Mouse (Mus musculus) retina, postnatal 7 days (tissue): ENCODE data around the gene Ssx2ip.

Experiments used
- DNase-seq: peaks from one replicate; pipeline ENCODE4 v3.0.0-alpha.2; 2012; ENCODE audit warnings: low read depth, low spot score

Ssx2ip gene

DNA sequence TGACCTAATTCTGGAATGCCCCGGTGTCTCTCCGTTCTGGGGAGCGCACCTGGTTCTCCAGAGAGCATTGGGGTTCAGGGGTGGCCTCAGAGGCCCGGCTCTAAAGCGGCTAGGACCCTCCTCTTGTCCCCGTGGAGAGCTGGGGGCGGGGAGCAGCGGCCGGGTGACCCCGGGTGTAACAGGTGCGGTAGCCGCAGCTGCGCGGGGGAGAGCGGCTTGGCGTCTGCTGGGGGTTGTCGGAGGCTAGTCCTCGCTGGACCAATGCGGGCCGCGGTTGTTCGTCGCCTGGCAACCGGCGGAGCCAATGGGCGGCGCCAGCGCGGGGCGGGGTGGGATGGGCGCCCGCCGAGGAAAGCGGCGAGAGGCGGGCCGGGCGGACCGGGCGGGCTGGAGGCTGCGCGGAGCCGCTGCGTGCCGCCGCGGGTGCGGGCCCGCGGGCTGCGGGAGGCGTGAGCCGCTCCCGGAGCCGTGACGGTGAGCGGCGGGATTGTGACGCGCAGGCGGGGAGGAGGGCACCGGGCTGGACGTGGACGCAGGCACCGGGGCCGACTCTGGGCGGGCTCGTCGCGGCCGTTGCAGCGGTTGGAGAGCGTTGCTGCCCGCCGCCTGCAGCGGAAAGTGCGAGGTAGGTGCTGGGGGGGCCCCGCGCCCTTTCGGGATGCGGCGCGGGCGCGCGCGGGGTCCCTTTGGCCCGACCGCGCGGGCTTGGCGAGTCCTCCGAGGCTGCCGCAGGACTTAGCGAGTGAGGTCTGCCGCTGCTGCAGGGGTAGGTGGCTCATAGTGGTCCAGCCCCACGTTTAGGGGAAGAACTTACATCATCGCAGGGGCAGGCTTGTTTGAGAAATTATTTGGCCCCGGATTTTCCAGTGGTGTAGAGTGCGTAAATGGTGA, at the start of gene Ssx2ip:
Gene Ssx2ip (plus strand): TSS at position 332 of the 891 bp plus-strand sequence.
- DNase-seq = peak; percentile 93

DNA sequence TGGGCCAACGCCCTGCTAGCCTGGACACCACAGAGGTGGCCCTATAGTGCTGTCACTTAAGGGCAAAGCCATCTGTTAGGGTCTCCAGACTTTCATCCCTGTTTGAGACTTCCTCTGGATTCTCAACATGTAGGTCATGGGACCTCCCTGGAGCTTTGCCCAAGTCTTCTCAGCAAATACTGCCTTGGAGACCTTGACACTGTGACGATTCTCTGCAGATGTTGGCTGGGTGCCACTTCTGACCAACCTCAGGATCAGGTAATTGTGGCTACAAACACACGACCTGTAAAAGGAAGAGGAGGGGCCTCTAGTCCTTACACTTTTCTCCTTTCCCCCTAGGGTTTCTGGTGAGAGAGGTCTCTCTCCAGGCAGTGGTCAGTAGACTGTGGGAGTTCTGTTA, 49.3 kb upstream of the Ssx2ip start:
- no peak for DNase-seq

GRCm38 (mm10) chr3:146365471-146365870, 39.0 kb upstream of the Ssx2ip start:
- DNase-seq = no peak

DNA sequence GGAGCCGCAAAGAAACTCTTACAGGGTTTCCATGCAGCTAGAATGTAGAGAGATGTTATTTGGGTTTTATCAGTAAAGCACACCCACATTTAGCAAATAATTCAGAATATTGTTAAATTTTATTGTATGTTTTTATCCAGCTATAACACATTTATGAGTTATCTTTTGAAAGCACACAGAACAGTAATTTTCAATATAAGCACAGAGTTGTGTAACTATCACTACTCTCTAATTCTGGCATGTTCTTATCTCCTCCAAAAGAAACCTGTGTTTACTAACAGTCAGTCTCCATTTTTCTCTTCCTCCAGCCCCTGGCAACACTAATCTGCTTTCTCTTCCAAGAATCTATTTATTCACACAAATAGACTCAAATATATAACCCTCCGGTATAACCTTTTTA, 37.4 kb upstream of the Ssx2ip start:
- DNase-seq = no peak

DNA sequence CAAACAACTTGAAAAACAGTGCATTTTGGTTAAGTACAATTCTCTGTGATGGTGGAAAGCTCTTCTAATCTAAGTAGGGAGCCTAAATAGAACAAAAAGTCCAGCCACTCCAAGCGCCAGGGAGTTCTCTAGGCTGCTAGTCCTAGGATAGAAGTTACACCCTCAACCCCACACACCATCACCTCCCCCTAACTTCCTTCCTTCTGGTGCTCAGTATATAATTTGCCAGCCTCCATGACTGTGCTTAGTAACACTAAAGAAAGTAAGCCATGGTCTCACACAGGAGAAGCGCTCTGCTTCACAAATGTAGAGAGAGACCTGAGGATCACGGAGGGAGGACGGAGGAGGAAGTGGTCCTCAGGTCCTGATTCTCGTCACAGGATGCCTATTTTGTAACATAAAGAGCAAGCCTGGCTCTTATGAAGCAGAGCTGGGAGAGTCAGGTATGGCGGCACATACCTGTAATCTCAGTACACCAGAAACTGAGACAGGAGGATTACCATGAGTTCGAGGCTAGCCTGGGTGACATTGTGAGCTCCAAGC, 33.8 kb upstream of the Ssx2ip start:
- DNase-seq = no peak

DNA sequence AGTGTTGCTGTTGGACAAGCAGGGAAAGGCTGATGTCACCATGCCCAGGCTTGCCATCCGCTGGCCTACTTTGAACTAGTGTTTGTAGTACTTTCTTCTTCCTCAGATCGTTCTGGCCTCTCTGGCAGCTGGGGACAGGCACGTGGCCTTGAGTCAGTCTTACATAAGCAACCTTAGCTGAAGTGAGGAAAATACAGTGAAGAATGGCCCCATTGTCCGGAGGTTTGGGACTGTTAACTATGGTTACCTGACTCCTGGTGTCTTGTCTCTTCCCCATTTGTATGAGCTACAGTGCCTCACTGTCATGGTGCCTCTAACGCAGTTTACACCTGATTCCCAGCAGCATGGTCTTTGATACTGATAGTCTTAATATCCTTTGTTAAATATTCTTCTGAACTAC, 33.2 kb upstream of the Ssx2ip start:
- DNase-seq = no peak

GRCm38 (mm10) chr3:146374596-146375175, 29.8 kb upstream of the Ssx2ip start:
- DNase-seq = no peak

DNA sequence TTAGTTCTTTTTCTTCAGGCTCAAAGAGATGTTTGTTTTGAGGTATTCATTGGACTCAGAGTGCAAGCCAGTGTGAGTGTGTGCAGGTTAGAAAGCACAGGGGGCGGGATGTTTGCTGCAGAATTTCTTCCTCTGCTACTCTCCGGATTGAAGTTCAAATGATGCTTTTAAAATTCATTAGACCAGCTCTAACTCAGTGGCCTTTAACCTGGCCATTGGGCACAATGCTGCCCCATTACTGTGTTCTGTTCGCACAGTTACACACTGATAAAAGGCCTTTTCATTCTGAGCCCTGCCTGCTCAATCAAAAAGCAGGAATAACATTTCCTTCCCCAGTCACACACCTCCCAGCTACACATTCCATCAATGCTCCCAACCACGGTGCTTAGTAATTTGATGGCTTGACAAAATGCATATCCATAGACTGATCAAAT, 29.2 kb upstream of the Ssx2ip start:
- DNase-seq = no peak

GRCm38 (mm10) chr3:146376337-146377130, 27.9 kb upstream of the Ssx2ip start:
- no peak for DNase-seq

- DNase-seq = no peak
Measured at GRCm38 (mm10) chr3:146377216-146377615, 27.2 kb upstream of the Ssx2ip start.

- no peak for DNase-seq
Measured at GRCm38 (mm10) chr3:146378753-146379152, 25.7 kb upstream of the Ssx2ip start.

DNA sequence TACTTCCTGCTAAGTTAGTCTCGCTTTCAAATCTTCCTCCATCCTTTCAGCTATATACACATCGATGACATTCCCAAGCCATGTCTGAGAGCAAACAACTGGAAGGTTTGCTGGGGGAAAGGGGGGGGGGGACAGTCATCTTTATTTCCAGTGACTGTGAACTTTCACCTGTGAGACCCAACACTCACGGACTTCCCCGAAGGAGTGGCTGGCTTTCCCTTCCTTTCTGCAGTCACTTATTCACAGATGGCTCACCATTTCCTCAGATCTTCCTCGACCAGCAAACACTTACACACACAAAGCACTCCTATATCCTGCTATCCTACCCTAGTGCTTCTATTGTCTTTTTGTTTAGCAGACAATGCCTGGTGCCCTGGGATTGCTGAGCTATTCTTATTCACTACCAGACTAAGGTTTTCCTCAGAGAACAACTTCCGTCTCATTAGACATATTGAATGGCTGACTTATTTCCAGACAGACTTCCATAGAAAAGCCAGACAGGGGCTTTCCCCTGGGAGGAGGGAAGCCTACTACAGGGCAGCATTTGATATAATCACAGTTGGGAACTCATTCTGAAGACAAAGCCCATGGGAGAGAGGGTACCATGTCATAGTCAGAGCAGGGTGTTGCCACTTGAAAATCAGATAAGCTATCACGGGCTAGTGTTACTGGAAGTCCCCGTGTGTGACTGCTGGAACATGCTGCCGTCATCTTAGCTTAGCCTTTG, 24.5 kb upstream of the Ssx2ip start:
- no peak for DNase-seq

- DNase-seq = no peak
Measured at GRCm38 (mm10) chr3:146380874-146381273, 23.6 kb upstream of the Ssx2ip start.

DNA sequence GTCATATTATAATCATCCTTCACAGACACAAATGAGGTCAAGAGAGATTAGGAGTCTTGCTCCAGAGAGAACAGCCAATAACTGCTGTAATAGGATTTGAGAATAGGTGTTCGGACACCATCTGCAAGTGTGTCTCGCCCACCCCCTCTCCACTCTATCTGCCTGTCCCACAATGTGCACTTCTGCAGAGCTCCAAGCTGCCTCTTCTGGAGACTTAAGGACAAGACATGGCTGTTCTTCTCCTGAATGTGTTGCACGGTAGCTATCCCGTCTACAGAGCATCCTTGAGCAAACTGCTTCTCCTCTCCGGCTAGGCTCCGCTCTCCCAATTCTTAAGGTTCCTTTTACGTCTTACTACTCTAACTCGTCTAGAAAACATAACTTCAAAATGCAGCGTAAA, 23.0 kb upstream of the Ssx2ip start:
- DNase-seq = no peak

DNA sequence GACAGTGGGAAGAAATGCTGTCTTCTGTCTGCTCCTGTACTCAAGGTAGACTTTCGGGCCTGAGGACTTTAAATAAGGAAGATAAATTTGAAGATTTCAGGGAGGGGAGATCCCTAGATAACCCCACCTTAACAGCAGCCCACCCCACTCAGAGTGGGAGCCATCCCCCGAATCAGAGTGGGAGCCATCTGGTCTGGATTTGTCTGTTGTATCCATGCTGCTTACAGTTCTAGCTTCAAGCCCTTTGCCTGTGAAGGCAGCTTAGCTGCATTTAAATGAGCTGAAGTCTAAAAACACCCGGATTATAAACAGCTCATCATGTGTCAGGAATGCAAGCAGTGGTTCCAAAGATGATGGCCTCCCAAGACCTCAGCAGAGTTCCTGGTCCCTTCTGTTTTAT, 17.6 kb upstream of the Ssx2ip start:
- no peak for DNase-seq

DNA sequence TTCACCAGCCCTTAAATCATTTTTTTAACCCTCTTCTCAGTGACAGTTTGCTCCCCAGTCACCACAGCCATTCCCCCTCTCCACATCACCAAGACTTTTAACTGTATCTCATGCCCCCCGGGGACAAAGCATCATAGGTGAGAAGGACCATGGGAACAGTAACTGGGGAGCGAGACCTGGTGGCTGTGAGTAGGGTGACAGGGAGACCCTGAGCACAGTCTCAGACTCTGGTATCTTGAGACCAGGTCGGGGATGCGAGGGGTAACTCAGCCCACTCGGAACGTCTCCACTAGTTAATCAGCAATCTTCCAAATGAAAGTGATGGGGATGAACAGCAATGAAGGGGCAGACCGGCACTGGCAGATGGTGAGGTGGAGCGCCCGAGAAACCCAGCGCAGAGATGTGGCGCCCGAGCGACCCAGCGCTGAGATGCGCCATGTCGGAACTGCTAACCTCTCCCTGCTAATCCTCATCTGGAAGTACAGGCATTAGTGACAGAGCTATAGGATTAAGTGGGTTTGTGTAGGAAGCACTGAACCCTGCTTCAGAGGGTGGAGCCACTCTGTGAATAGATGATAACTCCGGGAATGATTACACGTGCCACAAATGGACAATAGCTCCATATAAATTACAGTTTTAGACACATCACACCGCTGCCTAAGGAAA, 11.7 kb upstream of the Ssx2ip start:
- DNase-seq = no peak

GRCm38 (mm10) chr3:146393641-146394100, 10.8 kb upstream of the Ssx2ip start:
- no peak for DNase-seq

- no peak for DNase-seq
Measured at GRCm38 (mm10) chr3:146396256-146396655, 8.2 kb upstream of the Ssx2ip start.

DNA sequence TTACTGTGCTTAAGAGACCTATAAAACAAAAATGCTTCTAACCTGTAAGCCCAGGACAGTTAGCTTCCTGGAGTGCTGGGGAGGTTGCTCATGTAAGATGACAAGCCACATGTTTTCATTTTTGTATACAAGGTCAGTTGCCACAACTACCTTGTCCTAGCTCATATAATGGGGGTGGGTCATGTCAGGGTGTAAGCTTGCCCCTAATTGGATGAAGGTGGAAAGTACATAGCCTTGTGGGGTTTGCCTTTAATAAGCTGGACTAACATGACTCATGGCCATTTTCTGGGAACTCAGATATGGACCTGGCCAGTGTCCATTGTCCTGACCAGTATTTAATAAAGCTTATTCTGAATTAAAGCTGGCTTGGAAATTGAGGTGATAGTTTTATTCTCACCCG, 7.5 kb upstream of the Ssx2ip start:
- no peak for DNase-seq

DNA sequence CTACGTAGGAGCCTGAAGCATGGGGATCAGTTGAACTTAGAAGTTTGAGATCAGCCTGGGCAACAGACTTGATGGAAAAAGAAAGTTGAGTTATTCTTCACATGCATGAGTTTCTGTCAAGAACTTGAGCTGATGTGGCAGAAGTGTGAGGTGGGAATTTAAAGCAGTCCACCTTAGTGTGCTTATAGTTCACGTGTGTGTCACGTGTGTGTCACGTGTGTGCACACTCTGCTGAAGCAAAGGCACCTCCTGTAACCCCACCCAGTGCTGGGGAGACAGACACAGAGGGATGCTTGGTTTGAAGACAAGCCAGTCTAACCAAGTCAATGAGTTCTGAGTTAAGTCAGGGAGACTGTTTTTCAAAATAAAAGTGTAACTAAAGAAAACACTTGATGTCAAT, 6.6 kb upstream of the Ssx2ip start:
- DNase-seq = no peak

GRCm38 (mm10) chr3:146399203-146399602, 5.2 kb upstream of the Ssx2ip start:
- DNase-seq = no peak
